ENCODE assay signal across 14 mouse cellular contexts in the genomic region with DNA sequence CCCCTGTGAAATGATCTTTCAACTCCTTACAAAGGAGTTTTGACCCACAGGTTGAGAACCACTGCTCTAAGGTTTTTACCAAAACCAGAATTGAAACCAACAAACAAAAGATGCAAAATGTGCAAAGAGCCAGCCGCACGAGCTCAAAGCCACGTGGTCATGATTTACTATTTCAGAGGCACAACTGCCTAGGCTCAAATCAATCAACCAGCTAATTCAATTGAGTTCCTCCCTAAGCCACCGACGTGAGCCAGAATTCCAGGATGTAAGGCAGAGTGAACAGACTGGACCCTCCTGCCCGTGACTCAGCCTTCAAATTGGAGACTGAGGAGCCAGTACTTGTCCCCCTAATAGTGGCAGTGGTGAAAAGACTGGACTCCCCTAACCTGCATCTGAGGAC. TPM values are rescaled to one million over a fixed set of nuclear protein-coding genes. Genes with fewer than 3 reads are reported as not detected.
A peak's percentile ranks its signal among the peaks of the same experiment; 100 is the strongest.
DNase-seq lines count a peak whose midpoint lies in the region; ATAC-seq and TF ChIP-seq lines count a peak whose summit lies in the region.
"Had no signal": no experiment of that assay in that cellular context is flagged by ENCODE, and none has a peak within 500 bp of the region (broad histone marks: within the 10 kb centered on the region; RNA-seq: fewer than 3 reads in every experiment).

No protein-coding gene starts in this region.

- TF ChIP-seq CTCF in intestine, postnatal 0 days (IDR thresholded peaks at IDR 0.05; ENCODE audit: low read depth) = no peak

- 62% methylated on average over 6 of the region's 6 CpGs for WGBS in hindbrain, embryonic 10.5 days
- 38% methylated on average over 6 of the region's 6 CpGs for WGBS in hindbrain, embryonic 13.5 days
- 59% methylated on average over 6 of the region's 6 CpGs for WGBS in midbrain, embryonic 10.5 days
- 36% methylated on average over 6 of the region's 6 CpGs for WGBS in midbrain, embryonic 14.5 days
- 51% methylated on average over 6 of the region's 6 CpGs for WGBS in intestine, postnatal 0 days

- no peak for DNase-seq in hindbrain, embryonic 10.5 days (ENCODE audit: low spot score)
- no peak for DNase-seq in midbrain, embryonic 10.5 days (ENCODE audit: low spot score)
- no peak for DNase-seq in midbrain, embryonic 14.5 days
- peak; percentile 38 for DNase-seq in splenic B cell, adult 2 months (ENCODE audit: low read depth, low spot score)
- no peak for DNase-seq in cerebellum, postnatal 4 days (ENCODE audit: low spot score in 2 of 2)
- DNase-seq: adrenal gland, postnatal 10 days; cerebellum, adult 11 months; gastrocnemius, postnatal 25 days; lung, postnatal 36 days; right cerebral cortex, postnatal 4 days had no signal

- H3K4me2 ChIP-seq in hindbrain, embryonic 13.5 days = no peak overlapping the region
- no peak overlapping the region for H3K4me2 ChIP-seq in midbrain, embryonic 14.5 days (ENCODE audit: low read length)
- H3K4me2 ChIP-seq in intestine, postnatal 0 days (replicated peaks; ENCODE audit: low read depth) = no peak overlapping the region
- H3K4me2 ChIP-seq: heart, embryonic 13.5 days; liver, embryonic 12.5 days had no signal

- no peaks in the 10 kb centered on the region for H3K36me3 ChIP-seq in hindbrain, embryonic 10.5 days
- H3K36me3 ChIP-seq in hindbrain, embryonic 13.5 days = no peaks in the 10 kb centered on the region; the same call in 1 of the 2 replicates
- no peaks in the 10 kb centered on the region for H3K36me3 ChIP-seq in midbrain, embryonic 10.5 days
- no peaks in the 10 kb centered on the region for H3K36me3 ChIP-seq in midbrain, embryonic 14.5 days (ENCODE audit: control insufficient read depth, insufficient read depth, low read length)
- no peaks in the 10 kb centered on the region for H3K36me3 ChIP-seq in intestine, postnatal 0 days (ENCODE audit: control insufficient read depth, insufficient read depth)
- 0 out of 2 replicates have a peak, but pooled peaks cover 1% of the 10 kb centered on the region for H3K36me3 ChIP-seq in splenic B cell, adult 2 months (ENCODE audit: control insufficient read depth, insufficient read depth, low read length, poor library complexity, severe bottlenecking)
- H3K36me3 ChIP-seq: liver, embryonic 12.5 days had no signal

- peak overlapping the region; percentile 73 for H3K27ac ChIP-seq in hindbrain, embryonic 10.5 days
- H3K27ac ChIP-seq in hindbrain, embryonic 13.5 days = no peak overlapping the region
- H3K27ac ChIP-seq in midbrain, embryonic 10.5 days (replicated peaks) = peak overlapping the region; percentile 43
- H3K27ac ChIP-seq in midbrain, embryonic 14.5 days (replicated peaks; ENCODE audit: low read depth, low read length) = no peak overlapping the region
- 0 out of 2 replicates have a peak overlapping the region, but pooled peaks have one; percentile 11 for H3K27ac ChIP-seq in intestine, postnatal 0 days (ENCODE audit: low read depth, low read length)
- H3K27ac ChIP-seq: liver, embryonic 12.5 days had no signal

- no peak overlapping the region for H3K4me3 ChIP-seq in hindbrain, embryonic 10.5 days
- H3K4me3 ChIP-seq in hindbrain, embryonic 13.5 days = no peak overlapping the region
- no peak overlapping the region for H3K4me3 ChIP-seq in midbrain, embryonic 10.5 days
- no peak overlapping the region for H3K4me3 ChIP-seq in midbrain, embryonic 14.5 days (replicated peaks; ENCODE audit: low read depth, low read length)
- no peak overlapping the region for H3K4me3 ChIP-seq in intestine, postnatal 0 days (ENCODE audit: low read depth, low read length)
- H3K4me3 ChIP-seq: heart, embryonic 13.5 days; liver, embryonic 12.5 days had no signal

- ATAC-seq in hindbrain, embryonic 13.5 days (ENCODE audit: low FRiP score) = no peak
- ATAC-seq in midbrain, embryonic 14.5 days (ENCODE audit: low FRiP score, low TSS enrichment) = no peak
- ATAC-seq in intestine, postnatal 0 days = no peak
- ATAC-seq: liver, embryonic 12.5 days had no signal

- peaks cover 42% of the 10 kb centered on the region for H3K4me1 ChIP-seq in hindbrain, embryonic 10.5 days (replicated peaks)
- H3K4me1 ChIP-seq in hindbrain, embryonic 13.5 days (replicated peaks) = peaks cover 36% of the 10 kb centered on the region
- H3K4me1 ChIP-seq in midbrain, embryonic 10.5 days = peaks cover 46% of the 10 kb centered on the region
- H3K4me1 ChIP-seq in midbrain, embryonic 14.5 days (ENCODE audit: control insufficient read depth, insufficient read depth, low read length) = peaks cover 6% of the 10 kb centered on the region; the same call in 1 of the 2 replicates
- H3K4me1 ChIP-seq in intestine, postnatal 0 days (replicated peaks; ENCODE audit: control insufficient read depth, insufficient read depth, low read length) = peaks cover 20% of the 10 kb centered on the region

- H3K9me3 ChIP-seq in hindbrain, embryonic 10.5 days = no peaks in the 10 kb centered on the region
- no peaks in the 10 kb centered on the region for H3K9me3 ChIP-seq in hindbrain, embryonic 13.5 days
- no peaks in the 10 kb centered on the region for H3K9me3 ChIP-seq in midbrain, embryonic 10.5 days (replicated peaks)
- H3K9me3 ChIP-seq in midbrain, embryonic 14.5 days (ENCODE audit: control insufficient read depth, low read length) = no peaks in the 10 kb centered on the region
- no peaks in the 10 kb centered on the region for H3K9me3 ChIP-seq in intestine, postnatal 0 days (ENCODE audit: control insufficient read depth)
- H3K9me3 ChIP-seq: heart, embryonic 13.5 days; liver, embryonic 12.5 days had no signal

- no peak overlapping the region for H3K9ac ChIP-seq in hindbrain, embryonic 13.5 days
- no peak overlapping the region for H3K9ac ChIP-seq in midbrain, embryonic 14.5 days (replicated peaks; ENCODE audit: low read length)
- H3K9ac ChIP-seq in intestine, postnatal 0 days (ENCODE audit: low read depth, low read length) = no peak overlapping the region
- H3K9ac ChIP-seq: heart, embryonic 13.5 days; liver, embryonic 12.5 days had no signal

- no peaks in the 10 kb centered on the region for H3K27me3 ChIP-seq in hindbrain, embryonic 10.5 days (ENCODE audit: insufficient read depth, poor library complexity, severe bottlenecking)
- H3K27me3 ChIP-seq in hindbrain, embryonic 13.5 days = no peaks in the 10 kb centered on the region
- H3K27me3 ChIP-seq in midbrain, embryonic 10.5 days (ENCODE audit: low read depth, poor library complexity, severe bottlenecking) = no peaks in the 10 kb centered on the region
- no peaks in the 10 kb centered on the region for H3K27me3 ChIP-seq in midbrain, embryonic 14.5 days (ENCODE audit: control insufficient read depth, insufficient read depth, low read length)
- no peaks in the 10 kb centered on the region for H3K27me3 ChIP-seq in intestine, postnatal 0 days (replicated peaks; ENCODE audit: control insufficient read depth, insufficient read depth, low read length)
- no peaks in the 10 kb centered on the region for H3K27me3 ChIP-seq in splenic B cell, adult 2 months (ENCODE audit: control insufficient read depth, insufficient read depth, low read length, poor library complexity, severe bottlenecking)
- H3K27me3 ChIP-seq: heart, embryonic 13.5 days; liver, embryonic 12.5 days had no signal

RNA-seq across cellular contexts. Expression of a gene that starts 11.1 kb away (rescaled TPM):
- polyA plus RNA-seq in hindbrain, embryonic 10.5 days (2016; fragmentation: Nextera tagmentation; extraction: Ambion mirVana) = 6.0 and 6.4 TPM in 2 replicates
- 5.1 and 5.9 TPM in 2 replicates for polyA plus RNA-seq in hindbrain, embryonic 13.5 days (2015; fragmentation: Nextera tagmentation; extraction: Ambion mirVana)
- 5.9 and 6.4 TPM in 2 replicates for polyA plus RNA-seq in midbrain, embryonic 10.5 days (2016; fragmentation: Nextera tagmentation; extraction: Ambion mirVana)
- 5.3 and 5.6 TPM in 2 replicates for polyA plus RNA-seq in midbrain, embryonic 14.5 days (2014; fragmentation: Nextera tagmentation; extraction: Ambion mirVana)
- 2.9 and 3.2 TPM in 2 replicates for polyA plus RNA-seq in intestine, postnatal 0 days (2015; fragmentation: Nextera tagmentation; extraction: Ambion mirVana)

RNA-seq across cellular contexts. Expression of a gene that starts 12.1 kb away (rescaled TPM):
- polyA plus RNA-seq in hindbrain, embryonic 10.5 days (2016; fragmentation: Nextera tagmentation; extraction: Ambion mirVana) = 28.8 and 34.4 TPM in 2 replicates
- 46.2 and 50.1 TPM in 2 replicates for polyA plus RNA-seq in hindbrain, embryonic 13.5 days (2015; fragmentation: Nextera tagmentation; extraction: Ambion mirVana)
- polyA plus RNA-seq in midbrain, embryonic 10.5 days (2016; fragmentation: Nextera tagmentation; extraction: Ambion mirVana) = 29.2 and 35.7 TPM in 2 replicates
- 36.3 and 41.5 TPM in 2 replicates for polyA plus RNA-seq in midbrain, embryonic 14.5 days (2014; fragmentation: Nextera tagmentation; extraction: Ambion mirVana)
- polyA plus RNA-seq in intestine, postnatal 0 days (2015; fragmentation: Nextera tagmentation; extraction: Ambion mirVana) = 45.1 and 52.6 TPM in 2 replicates

RNA-seq across cellular contexts. Expression of a gene that starts 43.5 kb away (rescaled TPM):
- 26.3 and 32.3 TPM in 2 replicates for polyA plus RNA-seq in hindbrain, embryonic 10.5 days (2016; fragmentation: Nextera tagmentation; extraction: Ambion mirVana)
- 41.2 and 41.3 TPM in 2 replicates for polyA plus RNA-seq in hindbrain, embryonic 13.5 days (2015; fragmentation: Nextera tagmentation; extraction: Ambion mirVana)
- 26.2 and 28.8 TPM in 2 replicates for polyA plus RNA-seq in midbrain, embryonic 10.5 days (2016; fragmentation: Nextera tagmentation; extraction: Ambion mirVana)
- polyA plus RNA-seq in midbrain, embryonic 14.5 days (2014; fragmentation: Nextera tagmentation; extraction: Ambion mirVana) = 46.2 and 64.4 TPM in 2 replicates
- polyA plus RNA-seq in intestine, postnatal 0 days (2015; fragmentation: Nextera tagmentation; extraction: Ambion mirVana) = 47.3 and 49.4 TPM in 2 replicates

RNA-seq across cellular contexts. Expression of a gene that starts 51.1 kb away (rescaled TPM):
- polyA plus RNA-seq in hindbrain, embryonic 10.5 days (2016; fragmentation: Nextera tagmentation; extraction: Ambion mirVana) = not detected in 2 replicates
- polyA plus RNA-seq in hindbrain, embryonic 13.5 days (2015; fragmentation: Nextera tagmentation; extraction: Ambion mirVana) = 1.0 TPM in 1 of 2 replicates, not detected in the other
- polyA plus RNA-seq in midbrain, embryonic 10.5 days (2016; fragmentation: Nextera tagmentation; extraction: Ambion mirVana) = 0.20 TPM in 1 of 2 replicates, not detected in the other
- polyA plus RNA-seq in midbrain, embryonic 14.5 days (2014; fragmentation: Nextera tagmentation; extraction: Ambion mirVana) = not detected in 2 replicates
- polyA plus RNA-seq in intestine, postnatal 0 days (2015; fragmentation: Nextera tagmentation; extraction: Ambion mirVana) = 4.8 and 5.4 TPM in 2 replicates

RNA-seq across cellular contexts. Expression of a gene that starts 57.4 kb away (rescaled TPM):
- 41.4 and 66.7 TPM in 2 replicates for polyA plus RNA-seq in hindbrain, embryonic 10.5 days (2016; fragmentation: Nextera tagmentation; extraction: Ambion mirVana)
- polyA plus RNA-seq in hindbrain, embryonic 13.5 days (2015; fragmentation: Nextera tagmentation; extraction: Ambion mirVana) = 103 and 108 TPM in 2 replicates
- polyA plus RNA-seq in midbrain, embryonic 10.5 days (2016; fragmentation: Nextera tagmentation; extraction: Ambion mirVana) = 39.4 and 44.3 TPM in 2 replicates
- polyA plus RNA-seq in midbrain, embryonic 14.5 days (2014; fragmentation: Nextera tagmentation; extraction: Ambion mirVana) = 107 and 153 TPM in 2 replicates
- 95.0 and 100 TPM in 2 replicates for polyA plus RNA-seq in intestine, postnatal 0 days (2015; fragmentation: Nextera tagmentation; extraction: Ambion mirVana)

Comparison
In these comparisons a context has a peak if more than half of its experiments do, and no peak if none do; other contexts are left out.
1. H3K27ac ChIP-seq: peak in hindbrain, embryonic 10.5 days (single experiment), midbrain, embryonic 10.5 days (single experiment) and intestine, postnatal 0 days (single experiment); none in hindbrain, embryonic 13.5 days (single experiment) and midbrain, embryonic 14.5 days (single experiment).